Mouse (Mus musculus) lung, postnatal 25 days (tissue): ENCODE results near the gene Nell2.
"Not testable (repeated sequence)": the region's sequence is repeated elsewhere in the genome, so short reads cannot be mapped to it uniquely, and the experiment has no call there.

ENCODE experiments used
- DNase-seq: peaks from one replicate; pipeline ENCODE4 v3.0.0; 2022; ENCODE audit warnings: low spot score

Gene Nell2

DNA sequence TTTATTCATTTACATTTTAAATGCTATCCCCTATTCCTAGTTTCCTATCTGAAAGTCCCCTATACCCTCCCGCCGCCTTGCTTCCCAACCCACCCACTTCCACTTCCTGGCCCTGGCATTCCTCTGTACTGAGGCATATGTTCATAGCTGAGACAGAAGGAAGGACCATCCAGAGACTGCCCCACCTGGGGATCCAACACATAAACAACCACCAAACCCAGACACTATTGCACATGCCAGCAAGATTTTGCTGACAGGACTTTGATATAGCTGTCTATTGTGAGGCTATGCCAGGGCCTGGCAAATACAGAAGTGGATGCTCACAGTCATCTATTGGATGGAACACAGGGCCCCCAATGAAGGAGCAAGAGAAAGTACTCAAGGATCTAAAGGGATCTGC, 291.3 kb downstream of the Nell2 start:
- not testable (repeated sequence) for DNase-seq

DNA sequence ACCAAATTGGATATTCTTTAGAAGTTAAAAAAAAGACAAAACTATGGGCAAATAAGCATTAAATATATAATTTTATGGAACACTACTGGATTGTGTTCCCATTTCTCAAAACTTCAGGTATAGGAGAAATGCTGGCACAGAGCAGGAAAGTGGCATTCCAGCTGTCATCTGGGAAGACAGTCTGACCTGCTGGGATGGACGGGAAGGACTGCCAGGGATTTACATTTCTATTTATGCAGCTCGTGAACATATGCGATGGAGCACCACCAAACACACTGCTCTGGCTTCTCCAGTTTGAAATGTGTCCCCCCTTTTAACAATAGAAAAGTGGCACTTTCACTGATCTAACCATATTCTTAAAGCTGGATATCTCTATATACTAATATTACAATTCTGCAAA, 291.9 kb downstream of the Nell2 start:
- DNase-seq: no peak

DNA sequence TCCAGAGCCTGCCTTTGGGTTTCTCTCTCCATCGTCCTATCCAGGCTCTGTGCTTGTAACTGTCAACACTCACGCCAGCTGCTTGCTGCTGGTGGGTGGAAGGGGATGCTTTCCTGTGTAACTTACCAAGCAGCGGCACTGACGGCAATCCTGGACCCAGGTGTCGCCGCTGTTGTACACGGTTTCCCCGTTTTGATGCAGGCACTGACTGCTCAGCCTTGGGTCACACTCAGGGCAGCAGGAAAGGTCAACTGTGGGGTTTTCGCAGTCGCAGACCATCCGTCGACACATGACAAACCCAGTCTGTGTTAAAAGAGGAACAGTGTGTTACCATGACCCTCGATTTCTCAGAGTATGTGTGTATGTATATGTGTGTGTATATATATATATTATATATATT, 297.2 kb downstream of the Nell2 start:
- DNase-seq: no peak

DNA sequence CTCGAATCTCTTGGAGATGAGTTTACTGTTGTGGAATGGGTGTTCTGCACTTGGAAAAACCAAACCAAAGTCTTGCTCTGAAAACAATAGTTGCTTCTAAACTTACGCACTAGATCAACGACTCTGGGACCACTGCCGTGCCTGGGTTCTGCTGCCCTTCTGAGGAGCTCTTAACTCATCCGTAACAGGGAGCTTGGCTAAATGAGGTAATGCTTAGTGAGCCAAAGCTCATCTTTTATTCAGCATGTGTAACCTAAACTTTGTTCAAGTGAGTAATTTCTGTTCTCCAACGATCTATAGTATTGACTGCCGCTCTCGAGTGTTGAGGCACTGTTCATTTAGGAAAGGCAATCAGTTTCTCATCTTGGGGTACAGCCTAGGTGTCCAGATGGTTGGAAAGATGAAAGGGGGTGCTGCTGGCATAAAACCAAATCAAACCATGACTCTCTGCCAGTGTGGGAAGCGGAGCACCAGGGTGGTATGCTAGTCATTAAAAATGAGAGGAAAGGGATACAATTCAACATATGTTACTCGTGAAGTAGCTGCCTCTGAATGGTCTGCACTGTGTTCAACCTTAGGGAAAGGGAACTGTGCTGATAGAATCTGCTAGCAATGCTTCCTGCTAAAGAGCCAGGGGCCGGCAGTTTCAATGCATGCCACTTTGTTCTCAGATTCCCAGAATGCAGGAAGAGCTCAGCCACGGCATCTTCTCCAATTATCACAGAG, 311.6 kb downstream of the Nell2 start:
- no peak for DNase-seq

DNA sequence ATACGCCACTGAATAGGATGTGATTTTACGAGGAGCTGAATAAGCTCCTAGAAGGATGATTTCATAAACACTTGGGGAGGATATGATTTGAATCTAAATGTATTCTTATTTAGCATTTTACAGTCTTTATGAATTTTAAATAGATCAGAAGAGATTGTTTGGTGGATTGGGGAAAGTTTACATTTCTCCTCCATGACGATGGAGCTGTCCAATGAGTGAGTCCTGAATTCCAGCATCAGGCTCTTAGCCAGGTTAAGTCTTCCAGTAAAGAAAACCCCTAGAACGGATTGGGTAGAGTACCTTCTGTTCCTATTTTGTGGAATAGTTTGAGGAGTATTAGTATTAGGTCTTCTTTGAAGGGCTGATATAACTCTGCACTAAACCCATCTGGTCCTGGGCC, 317.8 kb downstream of the Nell2 start:
- no peak for DNase-seq

DNA sequence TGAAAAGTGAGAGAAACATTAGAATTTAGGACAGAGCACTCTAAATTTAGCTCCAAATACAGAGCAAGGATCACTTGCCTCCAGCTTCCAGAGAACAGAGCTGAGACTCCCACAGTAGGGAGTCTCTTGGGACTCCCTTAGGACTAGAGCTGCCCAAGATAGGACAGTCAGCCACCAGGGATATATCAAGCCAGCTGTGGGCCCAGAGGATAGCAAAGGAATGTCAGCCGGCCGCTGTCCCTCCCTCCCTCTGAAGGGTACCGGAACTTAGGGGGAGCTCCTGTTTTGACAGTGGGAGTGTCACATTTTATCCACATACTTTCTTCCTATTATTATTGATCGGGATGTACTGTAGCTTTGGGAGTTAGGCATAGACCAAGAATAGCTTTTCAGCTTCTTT, 319.2 kb downstream of the Nell2 start:
- DNase-seq: no peak

DNA sequence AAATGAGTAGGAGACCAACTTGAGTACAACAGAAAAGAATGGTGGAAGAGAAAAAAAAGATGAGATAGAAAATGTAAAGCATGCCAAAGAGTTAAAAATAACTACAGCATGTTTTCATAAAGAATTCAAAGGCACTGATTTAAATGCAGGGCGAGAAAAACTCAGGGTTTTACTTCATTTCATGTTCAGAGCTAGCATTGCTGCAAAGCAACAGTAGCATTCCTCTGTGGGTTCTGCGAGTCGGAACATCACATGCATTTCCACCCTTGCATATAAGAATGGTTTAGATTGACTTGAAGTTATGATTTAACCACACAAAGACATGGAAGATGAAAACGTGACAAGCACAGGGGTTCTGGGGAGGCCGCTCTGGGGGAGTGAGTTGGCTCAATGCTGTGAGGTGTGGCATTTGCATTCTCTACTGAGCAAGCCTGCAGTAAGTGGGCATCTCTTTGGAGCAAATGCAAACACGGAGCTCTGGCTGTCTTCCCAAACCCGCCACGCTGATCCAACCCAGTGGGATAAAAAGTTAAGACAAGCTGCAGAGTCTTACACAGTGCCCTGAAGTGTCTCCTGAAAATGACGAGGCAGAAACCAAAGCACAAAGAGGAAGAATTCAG, 334.6 kb downstream of the Nell2 start:
- no peak for DNase-seq

DNA sequence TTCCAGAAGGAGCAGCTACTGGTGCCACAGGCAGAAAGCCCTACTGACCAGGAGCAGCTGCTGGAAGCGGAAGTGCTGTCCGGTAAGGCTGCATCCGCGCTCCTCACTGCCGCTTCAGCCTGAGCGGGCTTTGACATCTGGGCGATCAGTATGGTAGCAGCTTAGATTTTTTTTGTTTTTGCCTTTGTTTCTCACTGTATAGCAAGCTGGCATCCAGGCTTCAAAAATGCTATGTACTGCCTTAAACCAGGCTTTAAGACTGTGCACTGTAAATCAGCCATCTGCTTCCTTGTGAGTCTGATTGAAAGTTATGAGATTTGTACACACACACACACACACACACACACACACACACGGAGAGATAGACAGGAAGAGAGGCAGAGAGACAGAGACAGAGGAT, 335.4 kb downstream of the Nell2 start:
- DNase-seq: no peak

DNA sequence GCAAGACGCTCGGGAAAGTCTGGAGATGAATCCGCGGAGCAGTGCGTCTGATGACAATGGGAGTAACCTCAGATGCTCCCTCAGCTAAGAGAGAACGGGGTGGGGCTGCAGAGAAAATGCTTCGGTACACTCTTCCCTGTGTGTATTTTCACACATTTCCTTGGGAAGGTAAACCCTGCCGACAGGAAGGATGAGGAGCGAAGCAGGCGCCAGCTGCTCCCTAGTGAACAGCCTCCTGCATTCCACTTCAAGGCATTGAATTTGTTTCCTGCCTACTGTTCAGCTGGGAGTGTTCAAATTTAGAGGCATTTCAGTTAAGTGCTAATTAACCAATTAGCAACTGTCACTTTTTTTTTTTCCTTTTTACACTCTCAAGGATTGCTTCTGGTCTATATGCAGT, 342.1 kb downstream of the Nell2 start:
- no peak for DNase-seq

DNA sequence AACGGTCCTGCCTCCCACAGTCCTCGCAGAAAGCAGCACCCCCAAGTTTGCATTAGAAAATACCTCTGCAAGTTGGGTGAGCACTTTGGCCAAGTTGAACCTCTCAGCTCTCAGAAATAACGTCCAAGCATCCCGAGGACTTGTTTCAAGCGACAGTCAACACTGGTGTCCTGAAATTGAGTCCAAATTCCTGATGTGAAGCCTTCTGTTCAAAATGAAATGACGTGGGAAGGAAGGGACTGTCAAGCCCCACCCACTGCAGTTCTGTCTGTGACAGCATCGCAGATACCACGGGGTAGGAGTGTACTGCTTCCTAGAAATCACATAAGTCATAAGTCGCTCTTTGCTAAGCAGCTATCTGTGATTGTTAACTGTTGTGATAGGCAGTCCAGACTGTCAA, 342.9 kb downstream of the Nell2 start:
- DNase-seq: no peak

DNA sequence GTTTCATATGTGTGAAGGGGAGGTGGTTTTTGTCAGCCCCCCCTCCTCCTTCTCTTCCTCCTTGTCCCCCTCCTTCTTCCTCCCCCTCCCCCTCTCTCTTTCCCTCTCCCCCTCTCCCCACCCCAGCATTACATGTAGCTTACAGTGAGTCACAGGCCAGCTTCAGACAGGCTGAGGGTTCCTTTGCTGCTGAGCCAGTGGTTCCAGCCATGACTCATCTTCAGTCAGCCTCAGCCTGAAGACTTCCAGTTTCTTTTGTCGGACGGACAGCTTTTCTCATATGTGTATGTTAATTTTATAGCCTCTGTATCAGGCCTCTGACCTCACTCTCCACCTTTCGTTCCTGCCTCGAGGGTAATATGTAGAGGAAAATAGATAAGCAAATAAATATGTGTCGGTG, 344.9 kb downstream of the Nell2 start:
- DNase-seq: no peak

DNA sequence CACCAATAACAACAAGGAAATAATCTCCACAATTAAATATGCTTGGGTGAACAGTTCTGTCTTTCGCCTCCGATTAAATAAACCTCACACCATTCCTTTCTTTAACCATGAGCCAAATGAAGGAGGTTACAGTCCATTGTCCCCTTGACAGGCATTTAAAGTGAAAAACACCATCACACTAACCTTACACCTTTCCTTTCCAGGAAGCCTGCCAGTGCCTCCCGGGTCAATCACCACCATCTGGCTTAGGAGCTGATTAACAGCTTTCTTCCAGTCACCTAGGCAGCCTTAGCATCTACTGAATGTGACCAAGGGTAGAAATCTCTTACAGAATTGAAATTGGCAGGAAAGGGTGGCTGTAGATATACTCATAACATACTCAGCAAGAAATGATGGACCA, 371.5 kb downstream of the Nell2 start:
- no peak for DNase-seq

DNA sequence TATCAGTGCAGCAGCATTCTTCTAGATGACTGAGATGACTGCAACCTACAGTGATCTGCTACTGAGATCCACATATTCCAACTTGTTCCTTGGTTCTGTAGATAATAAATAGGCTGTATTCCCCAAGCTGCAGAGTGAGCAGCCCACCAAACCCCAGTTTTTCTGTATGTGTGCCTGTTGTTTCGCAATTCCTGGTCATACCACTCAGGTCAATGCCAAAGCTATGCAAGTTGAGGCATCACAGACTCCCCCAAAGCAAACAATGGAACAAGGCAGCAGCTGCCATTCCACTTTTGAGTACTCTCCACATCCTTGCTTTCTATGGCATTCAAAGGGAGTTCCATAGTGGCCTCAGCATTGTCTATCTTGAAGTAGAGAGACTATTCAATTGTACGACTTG, 383.2 kb downstream of the Nell2 start:
- no peak for DNase-seq

DNA sequence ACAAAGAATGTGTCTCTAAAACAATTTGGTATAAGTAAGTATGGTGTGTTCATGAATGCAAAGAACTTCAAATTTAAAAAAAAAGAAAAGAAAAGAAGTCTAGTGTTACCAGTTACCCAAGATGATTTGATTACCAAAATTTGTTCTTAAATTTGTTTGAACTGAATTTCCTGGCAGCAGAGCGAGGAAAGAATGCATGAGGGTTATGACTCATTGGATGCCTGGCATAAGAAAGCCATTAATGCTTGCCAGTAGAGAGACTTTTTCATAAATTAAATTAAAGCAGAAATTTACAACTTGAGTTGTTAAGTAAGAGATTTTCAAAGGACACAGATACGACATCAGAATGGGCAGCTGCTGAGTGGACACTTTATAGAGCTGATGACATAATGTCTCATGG, 384.2 kb downstream of the Nell2 start:
- no peak for DNase-seq

DNA sequence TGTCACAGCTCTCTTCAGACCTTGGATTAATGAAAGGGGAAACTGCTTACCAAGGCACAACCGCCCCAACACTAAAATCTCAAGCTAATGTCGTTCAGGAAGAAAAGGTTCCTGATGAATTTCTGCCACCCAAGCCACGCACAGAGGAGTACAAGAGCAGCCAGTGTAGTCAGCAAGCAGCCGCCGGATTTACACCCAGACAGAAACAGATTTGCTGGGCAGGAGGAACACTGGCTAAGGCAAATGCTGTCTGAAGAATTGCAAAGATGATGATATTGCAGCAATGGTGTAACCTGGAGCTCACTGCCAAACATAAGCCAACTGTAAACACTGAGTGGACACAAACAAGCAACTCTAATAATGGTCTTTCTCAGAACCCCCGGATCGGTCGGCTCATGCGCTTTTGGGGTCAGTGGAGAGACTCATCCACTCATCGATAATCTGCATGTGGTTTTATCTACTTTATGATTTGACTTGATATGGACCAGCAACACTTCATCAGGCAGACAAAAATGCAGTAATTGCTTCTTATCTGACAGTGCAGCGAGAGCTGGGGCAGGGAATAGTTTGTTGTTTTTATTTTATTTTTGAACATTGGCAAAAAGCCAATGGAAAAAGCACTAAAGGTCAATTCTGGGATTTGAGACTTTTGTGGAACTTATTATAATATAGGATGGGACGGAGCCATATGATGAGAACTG, 389.5 kb downstream of the Nell2 start:
- DNase-seq: no peak

DNA sequence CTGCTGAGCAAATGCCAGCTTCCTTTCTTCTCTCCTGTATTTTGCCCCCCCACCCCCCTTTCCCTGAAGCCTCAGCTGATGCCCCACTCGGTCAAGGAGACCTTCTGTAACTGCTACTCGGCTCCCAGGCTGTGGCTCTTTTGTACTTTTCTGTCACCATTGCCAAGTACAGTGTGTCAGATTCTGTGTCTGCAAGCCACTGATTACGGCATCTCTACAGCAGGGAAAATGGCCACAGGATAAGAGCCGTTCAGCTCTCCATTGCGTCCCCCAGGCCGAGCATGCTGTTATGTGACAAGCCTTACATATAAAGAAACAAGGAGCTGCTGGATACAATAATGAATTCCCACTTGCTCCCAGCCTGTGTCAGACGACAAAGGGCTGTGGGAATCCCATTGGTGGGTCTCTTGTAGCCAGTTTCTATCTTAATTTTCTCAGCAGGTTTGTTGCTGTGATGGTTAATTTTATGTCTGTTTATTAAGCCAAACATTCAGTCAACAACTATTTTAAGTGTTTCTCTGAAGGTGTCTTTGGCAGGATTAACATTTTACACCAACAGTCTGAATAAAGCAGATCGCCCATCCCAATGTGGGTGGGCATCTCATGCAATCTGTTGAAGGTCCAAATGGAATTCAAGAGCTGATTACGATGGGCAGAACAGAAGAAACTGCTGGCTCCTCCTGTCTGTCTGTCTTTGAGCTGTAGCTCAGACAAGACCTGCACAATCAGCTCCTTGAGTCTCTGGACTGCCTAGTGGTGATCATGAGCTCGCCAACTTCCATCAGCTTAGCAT, 391.1 kb downstream of the Nell2 start:
- no peak for DNase-seq

DNA sequence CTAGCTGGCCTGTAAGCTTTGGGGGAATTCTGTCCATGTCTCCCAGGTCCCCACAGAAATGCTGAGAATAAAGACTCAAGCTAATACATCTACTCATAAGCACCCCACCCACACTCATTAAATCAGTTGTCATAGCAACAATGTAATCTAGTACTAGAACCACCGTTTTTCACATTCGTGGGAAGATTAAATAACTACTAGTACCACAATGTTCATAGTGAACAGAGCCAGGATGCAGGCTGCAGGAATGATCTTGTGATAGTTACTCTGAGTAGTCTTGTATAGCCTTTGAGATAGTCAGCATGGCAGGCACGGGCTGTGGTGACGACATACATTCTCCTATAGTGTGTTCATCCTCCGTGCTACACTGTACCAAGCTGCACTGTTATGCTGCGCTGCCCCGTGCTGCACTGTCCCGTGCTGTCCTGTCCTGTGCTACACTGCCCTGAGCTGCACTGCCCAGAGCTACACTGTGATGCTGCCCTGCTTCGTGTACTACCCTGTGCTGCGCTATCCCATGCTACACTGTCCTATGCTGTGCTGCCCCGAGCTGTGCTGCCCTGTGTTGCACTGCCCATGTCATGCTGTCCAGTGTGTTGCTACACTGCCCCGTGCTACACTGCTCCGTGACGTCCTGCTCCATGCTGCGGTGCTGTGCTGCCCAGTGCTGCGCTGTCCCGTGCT, 392.3 kb downstream of the Nell2 start:
- DNase-seq: no peak

DNA sequence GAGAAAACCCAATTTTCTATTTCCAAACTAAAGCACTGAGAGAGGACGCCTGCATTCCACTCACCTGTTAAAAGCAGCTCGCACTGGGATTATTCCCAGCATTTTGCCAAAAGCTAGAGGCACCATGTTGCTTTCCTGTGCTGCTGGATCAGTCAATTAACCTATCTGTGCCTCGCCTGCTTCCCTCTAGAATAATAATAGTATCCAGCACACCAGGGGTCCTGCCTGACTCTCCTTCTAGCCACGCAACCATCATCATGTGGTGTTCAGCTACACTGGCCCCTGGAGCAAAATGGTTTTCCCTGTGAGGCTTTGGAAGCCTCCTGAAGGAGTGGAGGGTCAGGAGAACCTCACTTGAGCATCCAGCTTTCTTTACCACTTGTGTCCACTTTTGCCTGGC, 397.0 kb downstream of the Nell2 start:
- no peak for DNase-seq

DNA sequence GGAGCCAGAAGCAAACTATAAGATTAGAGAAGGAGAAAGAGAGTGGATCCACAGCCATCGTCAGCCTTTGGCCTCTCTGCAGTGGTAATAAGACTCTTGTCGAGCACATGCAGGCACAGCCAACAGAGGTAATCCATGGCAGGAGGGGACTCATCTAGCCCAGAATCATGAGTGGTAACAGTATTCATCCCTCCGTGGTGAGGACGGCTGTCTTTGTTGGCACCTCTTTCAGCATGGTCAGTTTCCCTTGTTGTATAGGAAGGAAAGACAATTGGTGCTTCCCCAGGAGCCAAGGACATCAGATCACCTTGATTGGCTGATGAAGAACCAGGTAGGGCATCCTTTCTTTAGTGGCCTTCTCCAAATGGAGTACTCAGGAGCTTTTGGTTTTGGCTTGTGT, 419.7 kb downstream of the Nell2 start:
- no peak for DNase-seq

DNA sequence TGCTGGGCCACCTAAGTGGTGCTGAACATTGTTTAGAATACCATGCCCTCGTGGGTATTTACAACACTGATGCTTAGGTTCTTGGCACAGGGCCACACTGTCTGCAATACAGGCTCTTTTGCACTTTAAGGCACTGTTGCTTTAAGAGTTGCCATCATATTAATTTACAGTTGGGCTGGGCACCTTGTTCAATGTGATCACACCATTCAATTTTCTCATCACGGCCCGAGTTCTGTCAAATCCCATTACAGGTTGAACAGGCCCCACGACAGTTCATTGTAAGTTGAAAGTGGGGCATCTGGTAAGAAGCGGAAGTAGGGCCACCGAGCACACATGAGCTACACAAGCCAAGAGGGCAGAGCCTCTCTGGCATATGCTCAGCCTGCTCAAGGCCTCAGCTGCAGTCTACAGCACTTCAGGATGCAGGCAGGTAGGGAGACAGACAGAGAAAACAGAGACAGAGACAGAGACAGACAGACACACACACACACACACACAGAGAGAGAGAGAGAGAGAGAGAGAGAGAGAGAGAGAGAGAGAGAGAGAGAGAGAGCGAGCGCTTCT, 421.0 kb downstream of the Nell2 start:
- no peak for DNase-seq

DNA sequence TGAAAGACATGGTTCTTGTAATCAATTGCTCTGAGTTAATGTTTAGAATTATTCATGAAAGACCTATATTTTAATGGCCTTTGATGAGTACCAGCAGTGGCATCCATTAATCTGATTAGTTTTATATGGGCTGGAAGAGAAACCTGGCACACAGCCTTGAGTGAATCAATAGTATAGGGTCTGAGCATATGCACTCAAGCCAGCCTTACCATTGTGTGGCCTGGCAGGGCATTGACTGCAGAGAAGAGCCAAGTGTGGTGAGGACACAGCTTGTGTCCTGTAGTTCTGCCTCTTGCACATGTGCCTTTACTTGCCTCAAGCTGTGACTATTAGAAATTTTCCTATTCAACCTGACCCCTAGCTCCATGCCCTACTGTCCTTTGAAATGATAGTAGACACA, 426.8 kb downstream of the Nell2 start:
- no peak for DNase-seq

DNA sequence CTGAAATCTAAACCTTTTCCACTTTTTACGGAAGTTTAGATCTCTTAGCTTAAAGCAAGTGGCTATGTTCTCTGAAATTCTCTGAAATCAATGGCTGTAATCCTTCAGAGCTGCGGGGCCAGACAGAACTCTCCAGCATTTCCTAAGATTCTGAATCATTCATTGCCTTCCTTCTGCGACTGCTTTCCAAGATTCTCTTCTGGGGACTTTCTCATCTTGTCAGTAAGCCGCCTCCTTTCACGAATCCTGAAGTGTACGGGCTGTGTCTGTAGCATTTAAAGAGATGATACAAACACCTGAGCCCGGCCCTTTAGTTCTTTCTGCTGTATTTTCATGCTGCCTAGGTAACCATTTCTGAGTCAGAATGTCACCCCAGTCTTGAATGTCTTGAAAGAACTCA, 428.2 kb downstream of the Nell2 start:
- DNase-seq: no peak
